Mouse (Mus musculus) liver, embryonic 14.5 days (tissue): ENCODE results near the gene Mbd5. TPM values are rescaled to one million over a fixed set of nuclear protein-coding genes. Genes with fewer than 3 reads are reported as not detected.
A peak's percentile ranks its signal among the peaks of the same experiment; 100 is the strongest.
"Not testable (repeated sequence)": the region's sequence is repeated elsewhere in the genome, so short reads cannot be mapped to it uniquely, and the experiment has no call there.

Source experiments
- ATAC-seq: fragments of 200-750 bp; cut with Nextera tagmentation; 2 replicates; pipeline ENCODE4 v1.8.0; 2017; ENCODE audit warnings: moderate number of reproducible peaks, mild to moderate bottlenecking, moderate library complexity; ENCODE audit not compliant: insufficient read depth
- DNase-seq, 3 experiments: peaks; one replicate each; pipeline ENCODE4 v3.0.0-alpha.2; 2012 to 2013; ENCODE audit warnings: low read depth in 3 of 3, low spot score in 3 of 3
- H3K27ac ChIP-seq: fragments of 300-500 bp; sonication (generic); 2 replicates; pipeline ENCODE4 v1.5.1; 2014; ENCODE audit warnings: moderate library complexity, mild to moderate bottlenecking, control low read depth, inconsistent platforms
- H3K27me3 ChIP-seq: fragments of 300-500 bp; sonication (generic); 2 replicates; pipeline ENCODE4 v1.6.1; 2014; ENCODE audit warnings: mild to moderate bottlenecking, low read length, moderate library complexity; ENCODE audit not compliant: control insufficient read depth, insufficient read depth
- H3K36me3 ChIP-seq: fragments of 300-500 bp; sonication (generic); replicated peaks from 2 replicates; pipeline ENCODE4 v1.6.1; 2014; ENCODE audit warnings: low read depth; ENCODE audit not compliant: control insufficient read depth, insufficient read depth
- H3K4me1 ChIP-seq, 2 experiments: fragments of 200-500 bp in 1 of 2; fragments of 300-500 bp in 1 of 2; sonication (generic) in 1 of 2; replicated peaks; 2 replicates each; pipeline ENCODE4 v1.6.1; 2012 to 2014; ENCODE audit warnings: antibody characterized with exemption in 1 of 2, inconsistent platforms in 1 of 2, low read length in 1 of 2; ENCODE audit not compliant: control insufficient read depth in 2 of 2, insufficient read depth in 2 of 2
- H3K4me2 ChIP-seq: fragments of 300-500 bp; sonication (generic); 2 replicates; pipeline ENCODE4 v1.6.1; 2014; ENCODE audit warnings: low read depth, mild to moderate bottlenecking, control low read depth, moderate library complexity
- H3K4me3 ChIP-seq, 2 experiments: fragments of 200-500 bp in 1 of 2; fragments of 300-500 bp in 1 of 2; sonication (generic) in 1 of 2; 2 replicates each; pipeline ENCODE4 v1.5.1; 2012 to 2014; ENCODE audit warnings: low read depth in 2 of 2, low read length in 2 of 2, mild to moderate bottlenecking in 2 of 2, control low read depth in 1 of 2, inconsistent platforms in 1 of 2, moderate library complexity in 1 of 2; ENCODE audit not compliant: insufficient read depth in 1 of 2
- H3K9ac ChIP-seq: fragments of 300-500 bp; sonication (generic); replicated peaks from 2 replicates; pipeline ENCODE4 v1.6.1; 2014; ENCODE audit warnings: mild to moderate bottlenecking, control low read depth, moderate library complexity
- H3K9me3 ChIP-seq: fragments of 300-500 bp; sonication (generic); 2 replicates; pipeline ENCODE4 v1.6.1; 2016; ENCODE audit warnings: low read length, mixed read lengths; ENCODE audit not compliant: control insufficient read depth
- CTCF ChIP-seq: IDR thresholded peaks from 2 replicates; pipeline ENCODE4 v1.5.1; 2016; ENCODE audit warnings: antibody characterized with exemption, low read depth, control low read depth
- EP300 ChIP-seq: IDR thresholded peaks from 2 replicates; pipeline ENCODE4 v1.6.1; 2016; ENCODE audit warnings: antibody characterized with exemption, low read depth
- WGBS: fragments of 180-500 bp; shearing (Covaris S2); extraction: QIAGEN DNeasy Blood & Tissue Kit; methylation state at CpG from one replicate; pipeline ENCODE4 v1.1.7; 2014; ENCODE audit not compliant: insufficient replicate concordance; 5-methylcytosine and 5-hydroxymethylcytosine counted together
- polyA plus RNA-seq, 2 experiments: library from polyadenylated mRNA; depleted of rRNA in 1 of 2; stranded (reverse) in 1 of 2; unstranded in 1 of 2; fragments of >200 nt; fragmentation: Nextera tagmentation in 1 of 2; extraction: Ambion mirVana in 1 of 2; gene quantifications; 2 replicates each; pipeline versions ENCODE4 v1.2.1 to v1.2.3; 2012 to 2014

Gene Mbd5
- polyA plus RNA-seq, 2 experiments: 1.8 to 5.7 TPM

- no peaks in the 10 kb centered on the region for H3K9me3 ChIP-seq
- H3K4me1 ChIP-seq: no peaks in the 10 kb centered on the region
- DNase-seq (peak in 1 of 3 experiments; percentile 6), ATAC-seq (no peak)
- H3K27ac ChIP-seq: no peak overlapping the region
- H3K4me2 ChIP-seq: no peak overlapping the region
- H3K27me3 ChIP-seq: no peaks in the 10 kb centered on the region
- H3K9ac ChIP-seq: no peak overlapping the region
- TF ChIP-seq EP300 (no peak), CTCF (no peak)
- 83% methylated on average over 3 of the region's 3 CpGs for WGBS
- H3K36me3 ChIP-seq: no peaks in the 10 kb centered on the region
- no peak overlapping the region for H3K4me3 ChIP-seq
These were observed 242.4 kb downstream of the Mbd5 start for GRCm38 (mm10) chr2:49191695-49192094.

DNA sequence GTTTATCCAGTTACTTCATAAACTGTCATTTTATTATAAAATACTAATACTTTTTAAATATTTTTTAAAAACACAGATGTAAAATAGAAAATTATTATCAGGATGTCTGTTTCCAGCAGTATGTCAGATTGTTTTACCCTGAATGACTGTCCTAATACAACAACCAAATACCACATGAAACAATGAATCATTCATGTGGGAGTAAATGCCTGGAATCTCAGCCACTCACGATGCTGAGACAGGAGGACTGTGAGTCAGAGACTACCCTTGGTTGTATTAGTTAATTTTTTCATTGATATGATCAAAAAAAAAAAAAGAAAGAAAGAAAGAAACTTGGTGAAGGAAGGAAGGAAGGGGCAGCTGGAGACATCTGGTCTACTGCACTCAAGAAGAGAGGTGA lies 254.8 kb downstream of the Mbd5 start:
- Histone ChIP-seq H3K27ac (no peak overlapping the region), H3K36me3 (no peaks in the 10 kb centered on the region), H3K9me3 (no peaks in the 10 kb centered on the region), H3K9ac (no peak overlapping the region), H3K4me2 (no peak overlapping the region), H3K4me3 (no peak overlapping the region), H3K4me1 (no peaks in the 10 kb centered on the region), H3K27me3 (no peaks in the 10 kb centered on the region)
- ATAC-seq (no peak), DNase-seq (no peak)
- no peak for TF ChIP-seq CTCF
- TF ChIP-seq EP300: no peak
- WGBS: 56% methylated on average over 1 of the region's 1 CpGs

- not testable (repeated sequence) for H3K4me2 ChIP-seq, H3K27ac ChIP-seq, H3K9ac ChIP-seq, ATAC-seq, DNase-seq, H3K36me3 ChIP-seq, H3K27me3 ChIP-seq, H3K9me3 ChIP-seq, H3K4me1 ChIP-seq, H3K4me3 ChIP-seq
- WGBS: 29% methylated on average over 1 of the region's 1 CpGs
These were observed 256.4 kb downstream of the Mbd5 start for GRCm38 (mm10) chr2:49205692-49206091.

DNA sequence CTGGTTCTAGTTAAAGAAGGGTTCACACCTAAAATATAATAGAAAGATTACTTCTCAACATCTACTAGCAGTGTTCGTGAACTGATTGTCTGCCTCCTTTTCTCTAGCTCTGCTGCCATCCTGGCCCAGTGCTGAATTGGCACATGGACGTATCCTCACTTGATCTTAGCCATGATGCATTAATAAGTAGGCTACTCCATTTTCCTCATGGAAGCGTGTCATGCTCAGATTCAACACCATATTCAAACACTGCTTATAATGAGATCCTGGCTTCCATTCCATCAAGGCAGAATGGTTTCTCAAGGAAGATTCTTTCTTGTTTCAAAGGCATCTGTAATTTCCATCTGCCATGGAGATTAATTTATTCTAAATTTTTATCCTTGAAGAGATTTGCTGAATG lies 260.0 kb downstream of the Mbd5 start:
- Histone ChIP-seq H3K27ac (no peak overlapping the region), H3K9me3 (no peaks in the 10 kb centered on the region), H3K36me3 (no peaks in the 10 kb centered on the region), H3K4me1 (no peaks in the 10 kb centered on the region), H3K4me2 (no peak overlapping the region), H3K4me3 (no peak overlapping the region), H3K9ac (no peak overlapping the region), H3K27me3 (no peaks in the 10 kb centered on the region)
- ATAC-seq (no peak), DNase-seq (no peak)
- whole genome bisulfite sequencing: 73% methylated on average over 3 of the region's 3 CpGs
- TF ChIP-seq EP300: no peak
- TF ChIP-seq CTCF: no peak

DNA sequence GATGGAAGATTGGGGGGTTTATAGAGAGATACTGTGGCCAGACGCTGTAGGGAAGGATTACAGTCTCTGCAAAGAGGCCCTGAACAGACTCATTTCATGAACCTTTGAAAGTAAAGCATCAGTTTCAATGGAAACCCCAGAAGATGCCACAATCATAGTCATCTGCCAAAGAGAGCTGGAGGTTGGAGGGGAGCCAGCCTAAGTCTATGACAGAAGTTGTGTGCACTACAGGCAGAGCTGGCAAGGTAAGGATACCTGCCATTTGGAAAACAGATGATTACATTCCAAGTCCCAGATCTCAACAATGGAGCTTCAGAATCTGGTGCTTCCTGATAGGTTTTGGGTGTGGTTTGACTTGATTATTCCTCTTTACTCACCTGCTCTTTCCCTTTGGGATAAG lies 261.1 kb downstream of the Mbd5 start:
- Histone ChIP-seq H3K36me3 (no peaks in the 10 kb centered on the region), H3K9ac (no peak overlapping the region), H3K9me3 (no peaks in the 10 kb centered on the region), H3K4me1 (no peaks in the 10 kb centered on the region), H3K27me3 (no peaks in the 10 kb centered on the region), H3K27ac (no peak overlapping the region), H3K4me3 (no peak overlapping the region), H3K4me2 (no peak overlapping the region)
- DNase-seq: no peak
- 56% methylated on average over 1 of the region's 1 CpGs for WGBS
- TF ChIP-seq EP300 (no peak), CTCF (no peak)
- ATAC-seq: no peak

GRCm38 (mm10) chr2:49229725-49230124 lies 280.4 kb downstream of the Mbd5 start:
- TF ChIP-seq EP300 (no peak), CTCF (no peak)

More at GRCm38 (mm10) chr2:49229725-49230124, 280.4 kb downstream of the Mbd5 start:
- Histone ChIP-seq H3K9me3 (no peaks in the 10 kb centered on the region), H3K4me1 (no peaks in the 10 kb centered on the region), H3K27me3 (no peaks in the 10 kb centered on the region), H3K27ac (no peak overlapping the region), H3K4me2 (no peak overlapping the region), H3K9ac (no peak overlapping the region), H3K4me3 (no peak overlapping the region), H3K36me3 (no peaks in the 10 kb centered on the region)
- DNase-seq (no peak), ATAC-seq (no peak)
